Mouse (Mus musculus): ENCODE measurements around the gene Dnah12.
"Not testable (repeated sequence)": the region's sequence is repeated elsewhere in the genome, so short reads cannot be mapped to it uniquely, and the experiment has no call there.

Gene Dnah12

DNA sequence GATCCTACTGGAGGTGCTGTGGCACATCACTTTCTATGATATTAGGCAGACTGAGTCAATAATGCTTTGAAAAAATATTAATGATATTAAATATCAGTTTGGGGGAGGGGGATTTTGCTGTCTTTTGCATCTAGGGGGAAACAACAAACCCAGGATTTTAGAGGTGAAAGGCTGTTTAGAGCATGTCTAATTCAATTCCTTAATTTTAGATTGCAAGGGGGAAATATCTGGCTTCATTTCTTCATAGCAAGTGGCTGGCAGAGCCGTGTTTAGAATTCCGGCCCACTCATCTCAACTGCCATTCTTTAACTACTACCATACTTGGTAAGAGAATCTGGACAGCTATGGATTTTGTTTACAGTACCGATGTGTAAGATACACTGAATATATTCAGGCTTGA, at the start of gene Dnah12:
TSS of gene Dnah12 (plus strand) at position 301 of the 400 bp plus-strand sequence.
- no peak for DNase-seq (ENCODE audit: low spot score)

DNA sequence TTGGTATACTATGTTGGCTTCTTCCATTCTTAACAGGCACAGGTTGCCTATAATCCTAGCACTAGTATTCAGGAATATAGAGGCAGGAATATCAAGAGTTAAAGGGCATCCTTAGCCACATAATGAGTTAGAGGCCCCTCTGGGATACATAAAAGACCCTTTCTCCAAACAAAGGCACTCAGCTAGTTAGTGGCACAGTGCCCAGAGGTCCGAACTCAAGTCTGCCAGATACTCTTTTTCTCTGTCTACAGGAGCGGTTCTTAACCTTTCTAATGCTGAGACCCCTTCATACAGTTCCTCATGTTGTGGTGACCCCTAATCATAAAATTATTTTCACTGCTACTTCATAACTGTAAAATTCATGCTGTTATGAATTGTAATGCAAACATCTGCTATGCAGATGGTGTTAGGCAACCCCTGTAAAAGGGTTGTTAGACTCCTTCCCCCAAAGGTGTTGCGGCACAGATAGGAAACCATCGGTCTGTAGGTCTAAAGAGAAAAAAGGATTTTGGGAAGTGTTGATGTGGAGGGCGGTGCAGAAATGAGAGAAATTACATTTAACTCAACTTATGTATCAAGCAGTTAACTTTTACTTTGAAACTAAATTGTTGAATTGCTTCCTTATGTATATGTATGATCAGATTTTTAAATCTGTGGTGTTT, 47.0 kb upstream of the Dnah12 start:
- no peak for DNase-seq (ENCODE audit: low spot score)

DNA sequence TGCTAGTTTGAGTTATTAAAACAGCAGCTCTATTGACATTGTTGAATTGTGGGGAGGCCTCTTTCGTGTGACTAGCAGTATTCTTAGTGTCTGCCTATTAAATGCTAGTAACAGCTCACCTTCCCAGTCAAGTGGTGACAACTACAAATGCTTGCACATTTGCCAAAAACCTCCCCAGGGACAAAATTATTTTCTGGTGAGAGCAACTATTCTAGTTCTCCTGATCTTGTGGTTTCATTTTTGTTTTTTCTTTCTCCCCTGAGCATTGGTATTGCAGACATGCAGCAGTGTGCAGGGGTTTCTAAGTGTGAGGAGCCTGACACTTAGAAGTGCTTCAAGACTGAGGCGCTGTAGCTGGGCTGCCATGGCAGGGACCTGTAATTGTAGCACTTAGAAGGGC, 45.3 kb upstream of the Dnah12 start:
- no peak for DNase-seq (ENCODE audit: low spot score)

DNA sequence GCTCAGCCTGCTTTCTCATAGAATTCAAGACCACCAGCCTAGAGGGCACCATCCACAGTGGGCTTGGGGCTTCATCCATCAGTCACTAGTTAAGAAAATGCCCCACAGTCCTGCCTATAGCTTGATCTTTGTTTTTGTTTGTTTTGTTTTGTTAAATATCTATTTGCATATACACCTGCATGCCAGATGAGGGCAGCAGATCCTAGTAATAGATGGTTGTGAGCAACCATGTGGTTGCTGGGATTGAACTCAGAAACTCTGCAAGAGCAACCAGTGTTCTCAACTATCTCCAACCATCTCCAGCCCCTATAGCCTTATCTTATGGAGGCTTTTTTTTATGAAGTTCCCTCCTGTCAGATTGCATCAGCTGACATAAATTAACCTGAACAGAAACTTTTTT, 41.2 kb upstream of the Dnah12 start:
- DNase-seq (ENCODE audit: low spot score), result no peak

DNA sequence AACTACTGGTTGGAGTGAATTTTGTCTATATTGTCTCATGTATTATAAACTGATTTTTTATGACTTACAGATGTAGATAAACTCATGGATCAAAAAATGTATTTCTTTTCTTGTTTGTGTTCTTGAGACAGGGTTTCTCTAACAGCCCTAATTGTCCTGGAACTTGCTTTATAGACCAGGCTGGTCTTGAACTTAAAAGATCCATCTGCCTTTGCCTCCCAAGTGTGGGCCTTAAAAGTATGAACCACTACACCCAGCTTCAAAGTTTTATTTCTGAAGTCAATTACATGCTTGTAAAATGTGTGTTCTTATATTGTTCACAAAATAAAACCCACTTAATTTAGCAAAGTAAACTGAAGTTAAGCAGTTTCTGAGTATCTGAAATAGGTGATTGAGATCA, 34.9 kb upstream of the Dnah12 start:
- DNase-seq (ENCODE audit: low spot score), result no peak

DNA sequence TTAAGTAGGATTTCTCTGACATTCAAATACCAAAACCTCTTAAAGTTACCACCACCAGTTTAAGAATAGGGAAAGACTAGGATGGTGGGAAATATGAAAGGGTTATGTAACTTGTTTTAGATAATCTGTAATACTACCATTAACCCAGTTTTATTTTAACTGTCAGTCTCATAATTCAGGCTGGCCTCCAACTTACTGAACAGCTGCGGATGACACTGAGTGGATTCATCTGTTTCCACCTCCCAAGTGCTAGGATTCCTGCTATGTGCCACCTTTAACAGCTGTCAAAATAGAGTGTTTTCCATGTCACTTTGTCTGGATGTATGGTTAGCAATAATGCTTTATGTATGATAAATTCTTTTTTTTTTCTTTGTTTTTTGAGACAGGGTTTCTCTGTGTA, 32.8 kb upstream of the Dnah12 start:
- DNase-seq (ENCODE audit: low spot score), result no peak

DNA sequence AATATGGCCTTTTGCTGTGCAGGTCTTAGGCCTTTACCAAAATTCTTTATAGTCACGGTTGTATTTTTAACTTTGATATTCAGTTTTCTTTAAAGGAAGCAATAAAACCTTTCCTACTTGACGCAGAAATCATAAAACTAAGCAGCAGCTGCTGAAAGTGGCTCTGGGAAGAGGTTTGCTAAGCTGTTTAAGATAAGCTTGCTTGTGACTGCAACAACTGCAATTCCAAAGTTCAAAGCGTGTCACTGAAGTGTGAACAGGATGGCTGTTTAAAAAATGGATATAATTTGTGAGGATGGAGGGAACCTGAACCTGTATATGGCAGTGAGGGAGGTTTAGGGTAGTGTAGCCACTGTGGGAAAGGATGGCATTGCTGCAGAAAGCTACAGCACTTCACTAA, 31.1 kb upstream of the Dnah12 start:
- DNase-seq (ENCODE audit: low spot score), result no peak

DNA sequence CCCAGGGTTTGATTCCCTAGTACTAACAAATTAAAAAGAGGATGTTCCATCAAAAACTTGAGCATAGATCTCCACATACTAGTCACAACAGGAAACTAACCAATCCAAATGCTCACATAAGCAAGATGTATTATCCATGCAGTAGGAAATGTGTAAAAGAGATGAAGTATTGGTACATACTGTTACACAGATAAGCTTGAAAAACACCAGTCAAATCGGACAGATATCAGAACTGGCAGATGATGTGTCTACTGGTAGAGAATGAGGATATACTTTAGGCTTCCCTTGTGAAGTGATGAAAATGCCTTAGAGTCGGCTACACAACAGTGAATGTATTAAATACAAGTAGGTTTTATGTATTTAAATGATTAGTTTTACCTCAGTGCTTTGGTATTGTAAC, 30.6 kb upstream of the Dnah12 start:
- DNase-seq (ENCODE audit: low spot score), result no peak

DNA sequence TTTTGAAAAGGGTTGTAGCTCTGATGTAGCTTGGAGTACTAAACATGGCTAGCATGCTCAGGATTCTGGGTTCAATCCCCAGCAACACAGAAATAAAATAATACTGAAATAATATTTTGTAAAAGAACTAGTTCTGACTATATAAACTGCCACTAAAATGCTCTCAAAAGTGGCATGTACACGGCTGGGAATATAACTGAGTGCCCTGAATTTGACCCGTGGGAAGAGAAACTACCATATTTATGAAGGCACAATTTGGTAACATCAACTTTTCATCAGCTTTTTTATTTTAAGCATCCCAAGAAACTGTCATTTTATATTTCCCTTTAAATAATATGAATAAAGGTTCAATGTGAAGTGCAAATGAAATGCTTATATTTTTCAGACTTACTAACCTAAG, 29.2 kb upstream of the Dnah12 start:
- no peak for DNase-seq (ENCODE audit: low spot score)

DNA sequence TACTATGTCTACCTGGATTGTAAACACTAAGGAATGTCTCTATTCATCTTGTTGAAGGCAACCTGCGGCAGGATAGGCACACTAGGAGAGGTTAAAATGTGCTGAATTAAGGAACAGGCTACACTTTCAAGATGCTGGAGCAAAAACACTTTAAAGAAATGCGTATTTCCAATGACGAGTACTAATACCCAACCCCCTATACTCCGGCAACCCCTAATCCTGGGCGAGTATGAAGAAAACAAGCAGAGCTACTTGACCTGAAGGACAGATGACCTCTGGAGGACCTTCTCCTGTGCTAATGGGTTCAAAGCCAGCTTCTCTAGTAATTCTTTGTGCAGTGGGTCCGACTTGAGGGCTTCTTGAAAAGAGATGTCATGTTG, 25.1 kb upstream of the Dnah12 start:
- DNase-seq (ENCODE audit: low spot score), result no peak

DNA sequence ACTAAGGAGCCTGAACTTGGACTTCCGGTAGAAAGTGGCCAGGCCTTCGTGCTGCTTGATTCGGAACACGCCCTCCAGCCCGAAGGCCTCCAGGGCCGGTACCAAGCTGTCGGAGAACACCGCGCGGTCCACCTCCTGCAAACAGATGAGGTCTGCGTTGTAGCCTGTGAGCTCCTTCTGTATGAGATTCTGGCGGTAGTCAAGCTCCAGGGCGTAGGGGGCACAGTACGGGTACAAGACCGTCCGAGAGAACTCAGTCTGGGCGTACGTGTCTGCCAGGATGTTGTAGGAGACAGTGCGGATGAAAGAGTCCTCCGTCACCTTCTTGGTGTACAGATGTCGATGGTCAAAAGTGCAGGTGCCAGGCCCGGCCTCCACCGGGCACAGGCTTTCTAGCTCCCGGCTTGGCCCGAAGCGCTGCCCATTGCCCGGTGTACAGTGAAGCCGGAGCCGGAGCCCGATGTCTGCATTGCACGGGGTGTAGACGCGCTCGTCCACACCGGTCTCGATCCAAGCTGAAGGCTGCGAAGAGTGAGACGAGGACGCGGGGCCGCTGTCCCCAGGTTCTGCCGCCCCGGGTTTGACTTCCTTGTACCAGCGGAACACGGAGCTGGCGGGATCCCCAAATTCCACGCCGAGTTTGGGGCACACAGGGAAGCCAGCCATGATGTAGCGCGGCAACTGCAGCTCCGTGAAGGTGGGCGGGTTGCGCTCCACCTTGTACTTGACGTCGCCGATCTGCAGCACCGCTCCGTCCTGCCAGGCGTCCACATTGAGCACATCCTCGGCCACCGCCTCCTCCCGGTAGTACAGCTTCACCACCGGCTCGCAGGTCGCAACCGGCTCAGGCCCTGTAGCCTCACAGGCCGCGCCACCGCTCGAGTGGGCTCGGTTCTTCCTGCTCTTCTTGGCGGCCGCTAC, 24.4 kb upstream of the Dnah12 start:
- DNase-seq (ENCODE audit: low spot score), result peak; percentile 25

DNA sequence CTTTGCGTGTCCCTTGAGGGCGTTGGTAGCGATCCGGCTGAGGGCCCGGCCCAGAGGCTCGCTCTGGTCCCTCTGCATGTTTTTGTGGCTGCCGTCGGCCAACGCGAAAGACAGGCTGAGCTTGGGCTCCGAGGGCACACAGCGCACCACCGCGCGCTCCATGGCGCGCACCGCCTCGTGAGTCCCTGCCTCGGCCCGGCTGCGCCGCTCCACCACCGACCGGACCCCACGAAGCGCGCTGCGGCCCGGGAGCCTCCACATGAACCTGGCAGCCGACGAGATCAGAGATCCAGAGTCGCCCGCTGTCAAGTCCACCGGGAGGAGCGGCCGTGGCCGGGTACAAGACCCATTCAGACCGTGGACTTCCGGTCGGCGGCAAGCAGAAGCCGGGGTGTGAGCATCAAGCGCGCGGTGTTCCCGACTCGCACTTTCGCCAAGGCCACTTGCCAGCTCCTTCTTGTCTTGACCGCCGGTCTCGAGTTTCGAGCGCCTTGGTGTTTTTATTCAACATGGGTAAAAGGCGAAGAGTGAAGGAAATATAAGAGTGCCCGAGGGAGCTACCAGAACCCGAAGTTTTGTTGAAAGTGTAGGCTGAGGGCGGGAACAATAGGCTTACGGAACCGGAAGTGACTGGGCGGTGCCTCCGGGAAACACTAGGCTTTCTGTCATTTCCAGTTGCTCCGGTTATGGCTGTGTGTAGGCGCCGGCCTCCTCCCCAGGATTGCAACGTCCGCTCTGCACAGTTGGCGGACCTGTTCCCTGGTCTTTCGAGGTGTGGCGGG, 23.6 kb upstream of the Dnah12 start, which contains the start of gene Pde12:
TSS of gene Pde12 (minus strand) at position 592 of the 782 bp plus-strand sequence.
- DNase-seq (ENCODE audit: low spot score), result peak; percentile 83

DNA sequence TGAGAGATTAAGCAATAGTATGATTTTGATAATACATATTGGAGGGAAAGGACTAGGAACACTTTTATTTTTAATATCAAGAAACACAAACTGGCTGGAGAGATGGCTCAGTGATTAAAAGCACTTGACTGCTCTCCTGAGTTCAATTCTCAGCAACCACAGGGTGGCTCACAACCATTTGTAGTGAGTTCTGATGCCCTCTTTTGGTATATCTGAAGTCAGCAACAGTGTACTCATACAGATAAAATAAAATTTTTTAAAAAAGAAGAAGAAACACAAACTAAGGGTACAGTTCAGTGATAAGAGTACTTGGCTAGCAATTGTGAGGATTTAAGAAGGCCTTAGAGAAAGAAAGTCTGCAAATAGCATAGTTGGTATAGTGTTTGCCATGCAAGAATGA, 22.1 kb upstream of the Dnah12 start:
- no peak for DNase-seq (ENCODE audit: low spot score)

DNA sequence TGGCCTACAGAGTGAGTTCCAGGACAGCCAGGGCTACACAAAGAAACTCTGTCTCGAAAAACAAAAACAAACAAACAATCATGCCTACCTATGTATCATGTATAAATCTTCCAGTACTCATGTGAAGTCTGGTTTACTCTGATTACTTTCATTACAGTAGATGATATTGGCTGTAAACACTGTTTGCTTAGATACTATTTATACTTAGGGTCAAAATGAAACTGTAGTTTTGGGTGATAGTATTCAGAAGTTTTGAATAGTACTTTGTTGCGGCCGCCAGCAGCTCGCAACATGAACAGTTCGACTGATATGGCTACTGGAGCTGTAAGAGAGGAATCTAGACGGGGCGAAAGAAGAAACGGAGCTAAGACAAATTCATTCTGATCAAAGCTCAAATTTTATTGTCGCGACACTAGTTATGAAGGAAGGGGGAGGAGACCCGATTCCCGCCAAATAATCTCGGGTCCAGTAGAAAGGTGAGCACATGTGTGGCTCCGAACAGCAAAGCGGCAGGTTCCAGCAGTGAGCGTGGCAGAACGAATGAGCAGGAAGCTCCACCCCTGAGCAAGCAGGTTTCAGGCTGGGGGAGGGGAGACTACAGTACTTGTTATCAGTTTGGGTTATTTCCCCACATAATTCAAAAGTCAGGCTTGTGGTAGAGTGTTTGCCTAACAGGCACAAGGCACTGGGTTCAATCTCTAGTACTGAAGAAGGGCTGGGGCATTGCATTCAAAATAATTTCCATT, 21.0 kb upstream of the Dnah12 start:
- not testable (repeated sequence) for DNase-seq (ENCODE audit: low spot score)

DNA sequence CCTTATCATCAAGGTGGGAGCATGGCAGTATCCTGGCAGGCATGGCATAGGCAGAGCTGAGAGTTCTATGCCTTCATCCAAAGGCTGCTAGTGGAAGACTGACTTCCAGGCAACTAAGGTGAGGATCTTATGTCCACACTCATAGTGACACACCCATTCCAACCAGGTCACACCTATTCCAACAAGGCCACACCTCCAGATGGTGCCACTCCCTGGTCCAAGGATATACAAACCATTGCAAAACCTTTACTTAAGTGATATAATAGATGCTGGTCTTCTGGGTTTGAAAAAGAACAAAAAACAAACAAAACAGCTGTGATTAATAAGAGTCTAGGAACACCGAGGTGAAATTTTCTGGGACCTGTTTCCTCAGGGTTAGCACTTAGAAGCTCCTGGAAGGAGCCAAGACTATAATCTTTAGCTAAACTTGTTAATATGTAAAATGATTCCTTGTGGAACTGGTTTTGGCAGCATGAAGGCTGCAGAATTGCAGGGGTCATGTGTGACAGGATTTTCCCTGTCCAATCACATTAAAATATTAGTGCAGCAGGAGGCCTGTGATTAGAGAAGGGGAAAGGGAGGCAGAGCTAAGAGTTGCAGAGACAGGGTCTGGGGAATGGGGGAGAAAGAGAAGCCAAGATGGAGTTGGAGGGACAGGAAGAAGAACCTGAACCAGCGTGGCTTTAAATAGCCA, 18.5 kb upstream of the Dnah12 start:
- DNase-seq (ENCODE audit: low spot score), result not testable (repeated sequence)

DNA sequence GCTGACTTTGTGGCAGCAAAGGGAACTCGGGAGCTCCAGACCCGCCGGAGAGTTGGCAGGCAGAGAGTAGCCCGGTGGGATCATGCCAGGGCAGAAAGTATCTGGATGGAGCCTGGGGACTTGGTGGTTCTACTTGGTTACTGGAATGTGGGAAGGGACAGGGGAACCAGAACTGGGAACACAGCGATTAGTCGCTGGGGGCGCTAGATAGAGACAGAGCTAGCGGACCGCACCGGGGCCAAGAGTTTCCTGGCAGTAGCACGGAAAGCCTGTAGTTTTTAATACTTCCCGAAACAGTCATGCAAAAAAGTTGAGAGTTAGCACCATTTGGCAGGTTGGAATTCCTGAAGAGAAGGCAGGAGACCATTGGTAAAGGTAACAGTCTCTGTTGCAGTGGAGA, 17.7 kb upstream of the Dnah12 start:
- DNase-seq (ENCODE audit: low spot score), result no peak

DNA sequence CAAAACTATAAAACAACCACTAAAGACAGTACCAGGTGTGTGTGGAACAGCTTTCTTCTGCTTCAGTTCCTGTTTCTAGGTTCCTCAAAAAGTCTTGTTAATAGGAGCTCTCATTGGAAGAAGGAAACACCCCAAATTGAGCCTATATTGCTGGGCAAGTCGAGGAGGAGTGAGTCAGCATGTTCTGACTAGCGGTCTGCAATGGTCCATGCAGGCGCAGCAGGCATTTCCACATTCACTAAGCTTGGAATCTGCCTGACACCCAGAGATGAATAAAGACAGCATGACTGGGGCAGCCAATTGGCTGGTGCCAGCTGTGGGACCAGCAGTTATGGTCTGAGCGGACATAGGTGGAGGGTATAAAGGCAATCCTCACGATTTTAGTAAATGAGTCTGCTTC, 17.3 kb upstream of the Dnah12 start:
- no peak for DNase-seq (ENCODE audit: low spot score)

DNA sequence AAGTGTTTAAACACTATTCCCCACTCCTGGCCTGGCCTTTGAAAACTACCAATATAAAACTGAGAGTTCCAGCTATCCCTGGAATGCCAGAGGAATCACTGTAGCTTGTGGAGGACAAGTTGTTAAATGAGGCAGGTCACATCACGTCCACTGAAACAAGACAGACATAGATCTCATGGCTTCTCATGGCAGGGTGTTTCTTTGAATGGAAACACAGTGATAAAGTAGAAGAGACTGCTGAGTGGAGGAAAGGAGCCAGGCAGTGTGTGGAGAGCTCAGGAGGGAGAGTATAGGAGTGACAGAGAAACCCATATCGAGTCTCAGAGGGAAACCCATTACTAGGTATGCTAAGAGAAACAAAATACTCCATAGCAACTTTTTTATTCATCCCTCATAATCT, 2.3 kb upstream of the Dnah12 start:
- no peak for DNase-seq (ENCODE audit: low spot score)

DNA sequence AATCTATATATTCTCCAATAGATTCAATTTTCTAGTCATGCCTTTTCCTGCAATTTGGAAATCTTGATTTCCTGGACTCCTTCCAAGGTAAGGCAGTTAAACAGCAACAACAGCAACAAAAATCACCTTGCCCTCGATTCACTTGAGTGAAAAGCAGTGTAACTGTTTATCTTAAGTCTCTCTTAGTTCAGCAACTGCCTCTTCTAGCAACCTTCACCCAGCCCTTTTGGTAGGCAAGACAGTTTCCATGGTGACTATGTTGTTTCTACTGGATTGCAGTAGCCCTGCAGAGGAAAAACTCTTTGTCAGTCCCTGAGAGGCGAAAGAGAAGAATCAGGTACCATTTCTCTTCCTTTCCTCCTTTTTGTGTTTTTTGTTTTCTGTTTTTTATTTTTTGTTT, 1.7 kb upstream of the Dnah12 start:
- no peak for DNase-seq (ENCODE audit: low spot score)

DNA sequence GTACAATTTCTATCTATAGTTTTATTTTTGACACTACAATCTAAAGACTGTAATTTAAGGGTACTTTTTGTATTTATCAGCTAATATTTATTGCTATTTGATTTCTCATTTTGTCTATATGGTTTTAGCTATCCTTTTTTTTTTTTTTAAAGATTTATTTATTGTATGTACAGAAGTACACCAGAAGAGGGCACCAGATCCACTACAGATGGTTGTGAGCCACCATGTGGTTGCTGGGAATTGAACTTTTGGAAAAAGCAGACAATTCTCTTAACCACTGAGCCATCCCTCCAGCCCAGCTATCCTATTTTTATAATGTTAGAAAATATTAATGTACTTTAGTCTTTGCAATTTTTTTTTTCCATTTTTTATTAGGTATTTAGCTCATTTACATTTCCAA, 4.8 kb downstream of the Dnah12 start:
- DNase-seq (ENCODE audit: low spot score), result no peak

DNA sequence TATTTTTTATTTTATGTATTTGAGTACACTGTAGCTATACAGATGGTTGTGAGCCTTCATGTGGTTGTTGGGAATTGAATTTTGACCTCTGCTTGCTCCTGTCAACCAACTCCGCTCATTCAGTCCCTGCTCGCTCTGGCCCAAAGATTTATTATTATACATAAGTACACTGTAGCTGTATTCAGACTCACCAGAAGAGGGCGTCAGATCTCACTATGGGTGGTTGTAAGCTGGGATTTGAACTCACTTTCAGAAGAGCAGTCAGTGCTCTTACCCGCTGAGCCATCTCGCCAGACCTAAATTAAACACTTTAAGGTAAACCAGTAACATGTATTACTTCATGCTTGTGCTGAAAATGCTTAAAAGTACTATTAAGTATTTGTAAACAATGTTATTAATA, 12.2 kb downstream of the Dnah12 start:
- not testable (repeated sequence) for DNase-seq (ENCODE audit: low spot score)

Measured in left cerebral cortex, adult 11 months (tissue).